Mouse (Mus musculus) midbrain, embryonic 10.5 days (tissue): Measurements from ENCODE around the gene Hpca. TPM values are rescaled to one million over a fixed set of nuclear protein-coding genes. Genes with fewer than 3 reads are reported as not detected.

Experiments used
- DNase-seq: peaks from one replicate; pipeline ENCODE4 v3.0.0-alpha.2; 2017; ENCODE audit warnings: low spot score
- H3K27ac ChIP-seq: fragments of 300-500 bp; sonication (generic); replicated peaks from 2 replicates; pipeline ENCODE4 v1.5.1; 2016; ENCODE audit warnings: mild to moderate bottlenecking
- H3K27me3 ChIP-seq: fragments of 300-500 bp; sonication (generic); 2 replicates; pipeline ENCODE4 v1.6.1; 2016; ENCODE audit warnings: low read depth, mild to moderate bottlenecking; ENCODE audit not compliant: poor library complexity, severe bottlenecking
- H3K36me3 ChIP-seq: fragments of 300-500 bp; sonication (generic); 2 replicates; pipeline ENCODE4 v1.6.1; 2016; ENCODE audit warnings: mild to moderate bottlenecking, moderate library complexity
- H3K4me1 ChIP-seq: fragments of 300-500 bp; sonication (generic); 2 replicates; pipeline ENCODE4 v1.6.1; 2016
- H3K4me3 ChIP-seq: fragments of 300-500 bp; sonication (generic); 2 replicates; pipeline ENCODE4 v1.5.1; 2016; ENCODE audit warnings: mild to moderate bottlenecking, moderate library complexity
- H3K9me3 ChIP-seq: fragments of 300-500 bp; sonication (generic); replicated peaks from 2 replicates; pipeline ENCODE4 v1.6.1; 2016; ENCODE audit warnings: mild to moderate bottlenecking
- WGBS: fragments of 180-500 bp; shearing (Covaris S2); methylation state at CpG from one replicate; pipeline ENCODE4 v1.1.7; 2016; 5-methylcytosine and 5-hydroxymethylcytosine counted together
- polyA plus RNA-seq: library from polyadenylated mRNA; unstranded; fragments of >200 nt; fragmentation: Nextera tagmentation; extraction: Ambion mirVana; gene quantifications from 2 replicates; pipeline ENCODE4 v1.2.1, GENCODE M21; 2016

The Hpca gene
- polyA plus RNA-seq, 1 experiment from 2014 or later = 1.4 TPM

DNA sequence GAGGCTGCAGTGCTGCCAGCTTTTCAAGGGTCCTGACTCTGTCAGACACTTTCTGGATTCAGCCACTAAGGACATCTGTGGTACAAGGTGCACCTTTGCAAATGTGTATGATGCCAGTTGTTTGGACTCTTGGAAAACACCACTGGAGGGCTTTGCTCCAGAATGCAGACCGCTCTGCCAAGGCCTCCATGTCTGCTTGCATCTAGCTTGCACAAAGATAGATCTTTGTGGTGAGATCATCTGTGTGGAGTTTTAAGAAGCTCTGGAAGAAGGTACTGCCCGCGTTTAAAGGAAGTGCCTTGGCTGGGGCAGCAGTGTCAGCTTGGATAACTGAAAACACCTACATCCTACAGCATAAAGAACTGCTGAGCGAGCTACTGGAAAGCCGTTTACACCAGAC lies 21.7 kb upstream of the Hpca start:
- no peaks in the 10 kb centered on the region for H3K9me3 ChIP-seq
- H3K36me3 ChIP-seq = peaks cover 16% of the 10 kb centered on the region
- H3K27ac ChIP-seq = no peak overlapping the region
- peaks cover 16% of the 10 kb centered on the region for H3K27me3 ChIP-seq
- 89% methylated on average over 5 of the region's 5 CpGs for WGBS
- peaks cover 15% of the 10 kb centered on the region for H3K4me1 ChIP-seq
- DNase-seq = no peak
- H3K4me3 ChIP-seq = no peak overlapping the region

DNA sequence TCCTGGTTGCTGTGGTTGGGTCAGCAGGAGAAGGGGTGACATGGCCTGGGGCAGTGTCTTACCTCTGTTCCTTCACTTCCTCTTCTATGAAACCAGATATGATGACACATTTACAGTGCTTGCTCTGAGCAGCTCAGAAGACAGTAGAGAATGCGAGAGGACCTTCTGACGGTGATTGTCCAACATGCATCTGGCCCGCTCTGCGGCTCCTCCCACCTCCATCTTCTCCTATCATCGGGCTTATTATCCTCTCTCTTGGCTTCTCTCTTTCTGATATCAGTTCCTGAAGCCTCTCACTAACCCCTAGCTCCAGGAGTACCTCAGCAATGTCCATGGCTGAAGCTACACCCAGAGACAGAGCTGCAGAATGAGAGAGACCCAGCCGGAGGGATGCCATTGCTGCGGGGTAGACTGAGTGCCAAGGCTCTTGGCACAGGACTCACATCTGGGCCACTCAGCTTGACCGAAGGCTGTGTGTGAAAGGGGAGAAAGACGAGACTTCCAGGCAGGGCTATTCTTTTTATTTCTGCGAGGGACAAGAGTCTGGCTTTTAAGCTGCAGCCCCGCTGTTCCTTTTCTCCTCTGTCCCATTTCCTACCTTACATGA lies 20.7 kb upstream of the Hpca start:
- 0 out of 2 replicates have a peak, but pooled peaks cover 10% of the 10 kb centered on the region for H3K36me3 ChIP-seq
- H3K4me3 ChIP-seq = no peak overlapping the region
- H3K27me3 ChIP-seq = peaks cover 26% of the 10 kb centered on the region
- 84% methylated on average over 11 of the region's 11 CpGs for WGBS
- no peaks in the 10 kb centered on the region for H3K9me3 ChIP-seq
- DNase-seq = no peak
- H3K27ac ChIP-seq = no peak overlapping the region
- peaks cover 17% of the 10 kb centered on the region for H3K4me1 ChIP-seq

DNA sequence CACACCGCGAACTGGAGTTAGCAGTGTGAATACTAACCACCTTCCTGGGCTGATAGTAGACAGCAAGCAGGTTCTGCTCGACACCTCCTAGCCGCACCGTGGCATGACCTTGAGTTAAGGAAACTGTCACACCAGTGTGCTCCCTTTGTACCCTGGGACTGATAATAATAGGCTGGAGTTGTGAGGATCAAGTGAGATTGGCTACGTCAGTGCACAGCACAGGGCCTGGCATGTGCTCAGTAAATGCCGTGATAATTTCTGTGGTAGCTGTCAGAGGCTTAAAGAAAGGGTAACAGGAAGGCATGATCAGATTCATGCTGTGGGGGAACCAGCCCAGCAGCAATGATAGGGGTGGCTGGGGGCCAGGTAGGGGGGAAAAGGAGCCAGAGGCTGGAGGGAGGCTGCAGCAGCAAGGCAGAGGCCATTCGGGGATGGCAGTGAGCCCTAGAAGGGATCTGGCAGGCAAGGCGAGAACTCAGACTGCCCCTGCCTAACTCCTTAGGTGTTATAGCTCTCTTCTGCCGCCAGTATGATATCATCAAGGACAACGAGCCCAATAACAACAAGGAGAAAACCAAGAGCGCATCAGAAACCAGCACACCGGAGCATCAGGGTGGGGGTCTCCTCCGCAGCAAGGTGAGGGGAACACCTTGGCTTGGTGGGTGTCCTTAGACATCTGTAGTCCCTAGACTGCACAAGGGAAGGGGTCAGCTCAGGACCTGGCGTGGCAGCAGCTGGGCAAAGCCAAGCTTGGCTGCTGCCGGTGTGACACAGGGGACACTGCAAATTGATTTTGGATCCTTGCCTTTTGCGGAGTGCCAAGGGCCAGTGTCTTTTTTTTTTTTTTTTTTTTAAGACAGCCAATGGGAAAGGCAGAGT lies 20.0 kb upstream of the Hpca start:
- WGBS = 87% methylated on average over 17 of the region's 17 CpGs
- Histone ChIP-seq H3K4me3 (no peak overlapping the region), H3K36me3 (0 out of 2 replicates have a peak, but pooled peaks cover 10% of the 10 kb centered on the region), H3K9me3 (no peaks in the 10 kb centered on the region), H3K27ac (no peak overlapping the region), H3K4me1 (peaks cover 24% of the 10 kb centered on the region), H3K27me3 (peaks cover 33% of the 10 kb centered on the region)
- DNase-seq = peak; percentile 10

GRCm38 (mm10) chr4:129140808-129141207 lies 19.0 kb upstream of the Hpca start:
- Histone ChIP-seq H3K4me3 (no peak overlapping the region), H3K27ac (no peak overlapping the region), H3K9me3 (no peaks in the 10 kb centered on the region), H3K36me3 (0 out of 2 replicates have a peak, but pooled peaks cover 10% of the 10 kb centered on the region), H3K27me3 (peaks cover 43% of the 10 kb centered on the region), H3K4me1 (peaks cover 29% of the 10 kb centered on the region)
- 81% methylated on average over 4 of the region's 4 CpGs for WGBS
- no peak for DNase-seq

DNA sequence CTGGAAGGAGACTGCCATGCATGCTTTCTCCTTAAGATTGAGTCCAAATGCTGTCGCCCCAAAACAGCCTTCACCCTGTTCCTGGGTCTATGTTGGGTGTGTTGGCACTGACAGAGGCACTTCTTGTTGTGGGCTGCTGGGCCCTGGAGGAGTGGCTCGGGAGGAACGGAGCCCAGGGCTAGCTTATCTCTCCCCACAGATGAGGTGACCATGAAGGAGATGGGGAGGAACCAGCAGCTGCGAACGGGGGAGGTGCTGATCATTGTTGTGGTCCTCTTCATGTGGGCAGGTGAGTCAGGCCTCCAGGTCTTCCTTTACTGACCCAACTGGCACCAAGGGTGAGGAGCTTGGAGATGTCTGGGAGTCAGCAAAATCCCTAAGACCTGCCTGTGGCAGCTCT lies 17.8 kb upstream of the Hpca start:
- no peak for DNase-seq
- no peaks in the 10 kb centered on the region for H3K9me3 ChIP-seq
- H3K4me3 ChIP-seq = 0 out of 2 replicates have a peak overlapping the region, but pooled peaks have one; percentile 2
- peaks cover 55% of the 10 kb centered on the region for H3K27me3 ChIP-seq
- 93% methylated on average over 5 of the region's 5 CpGs for WGBS
- H3K4me1 ChIP-seq = peaks cover 33% of the 10 kb centered on the region
- 0 out of 2 replicates have a peak, but pooled peaks cover 6% of the 10 kb centered on the region for H3K36me3 ChIP-seq
- no peak overlapping the region for H3K27ac ChIP-seq

GRCm38 (mm10) chr4:129137392-129138321 lies 15.8 kb upstream of the Hpca start:
- H3K27ac ChIP-seq = no peak overlapping the region; the same call in 1 of the 2 replicates
- peak overlapping the region; percentile 67 for H3K4me3 ChIP-seq
- H3K36me3 ChIP-seq = no peaks in the 10 kb centered on the region
- no peak for DNase-seq
- peaks cover 65% of the 10 kb centered on the region for H3K27me3 ChIP-seq
- WGBS = 46% methylated on average over 14 of the region's 14 CpGs
- H3K4me1 ChIP-seq = peaks cover 35% of the 10 kb centered on the region
- no peaks in the 10 kb centered on the region for H3K9me3 ChIP-seq

DNA sequence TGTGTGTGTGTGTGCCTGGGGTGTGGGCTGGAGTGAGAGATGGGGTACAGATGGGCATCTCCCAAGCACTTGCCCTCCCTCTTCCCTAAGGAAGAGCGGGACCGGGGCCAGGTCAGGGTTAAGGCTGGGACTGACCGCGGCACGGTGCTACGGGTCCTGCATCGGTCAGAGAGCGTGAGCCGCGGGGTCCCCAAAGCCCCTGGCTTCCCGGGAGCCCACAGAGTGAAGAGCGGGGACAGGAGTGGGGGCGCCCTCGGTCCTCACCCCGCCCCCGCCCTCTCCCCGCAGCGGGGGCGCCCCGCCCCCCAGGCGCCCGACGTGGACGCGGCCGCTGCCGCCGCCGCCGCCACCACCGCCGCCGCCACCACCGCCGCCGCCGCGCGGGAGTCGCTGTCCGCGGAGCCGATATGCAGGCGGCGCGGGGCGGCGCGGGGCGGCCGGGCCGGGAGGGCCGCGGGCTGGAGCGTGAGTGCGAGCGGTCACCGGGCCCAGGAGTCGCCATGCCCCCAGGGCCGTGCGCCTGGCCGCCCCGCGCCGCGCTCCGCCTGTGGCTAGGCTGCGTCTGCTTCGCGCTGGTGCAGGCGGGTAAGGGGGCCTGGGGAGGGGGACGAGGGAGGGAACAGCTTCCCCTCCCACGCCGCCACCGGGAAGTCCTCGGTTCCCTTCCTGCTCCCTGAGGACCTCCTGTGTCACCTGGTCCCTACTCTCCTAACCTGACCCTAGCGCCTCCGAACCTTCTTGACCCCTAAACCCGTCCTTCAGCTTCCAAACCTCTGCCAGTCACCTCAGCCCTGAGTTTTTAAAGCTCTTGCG lies 14.9 kb upstream of the Hpca start, which contains the start of gene Fndc5:
Fndc5 (plus strand) TSS at position 421 of the 813 bp plus-strand sequence.
- Histone ChIP-seq H3K27ac (peak within 1 kb of the TSS; percentile 76), H3K27me3 (peaks cover 72% of the 10 kb centered on the region)
- peak; percentile 50 for DNase-seq

DNA sequence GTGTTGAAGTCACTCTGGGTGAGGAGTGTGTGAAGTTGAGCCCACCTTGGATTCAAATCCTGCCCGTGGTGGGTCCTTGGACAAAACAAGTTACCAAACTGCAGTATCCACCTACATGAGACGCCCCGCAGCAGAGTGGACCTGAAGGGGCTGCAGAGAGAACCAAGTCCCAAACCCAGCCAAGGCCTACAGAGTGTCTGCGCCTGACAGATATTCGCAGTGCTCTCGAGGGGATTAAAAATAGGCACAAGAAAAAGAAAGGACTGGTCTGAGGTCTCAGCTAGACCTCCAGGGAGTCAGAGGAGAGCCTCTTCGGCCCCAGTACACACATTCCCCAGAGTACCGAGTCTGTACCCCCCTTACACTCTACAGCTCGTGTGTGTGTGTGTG lies 14.3 kb upstream of the Hpca start:
- WGBS = 35% methylated on average over 9 of the region's 9 CpGs
- Histone ChIP-seq H3K27me3 (peaks cover 78% of the 10 kb centered on the region), H3K36me3 (no peaks in the 10 kb centered on the region), H3K27ac (peak overlapping the region; percentile 76; the same call in 1 of the 2 replicates), H3K4me1 (peaks cover 36% of the 10 kb centered on the region), H3K9me3 (no peaks in the 10 kb centered on the region), H3K4me3 (peak overlapping the region; percentile 67)
- DNase-seq = no peak

More for the DNA sequence above, 14.9 kb upstream of the Hpca start, which contains the start of gene Fndc5:
- WGBS = under 1% methylated on average over 38 of the region's 80 CpGs
- H3K36me3 ChIP-seq = no peaks in the 10 kb centered on the region
- H3K4me3 ChIP-seq = peak within 1 kb of the TSS; percentile 67
- peaks cover 35% of the 10 kb centered on the region for H3K4me1 ChIP-seq
- no peaks in the 10 kb centered on the region for H3K9me3 ChIP-seq

DNA sequence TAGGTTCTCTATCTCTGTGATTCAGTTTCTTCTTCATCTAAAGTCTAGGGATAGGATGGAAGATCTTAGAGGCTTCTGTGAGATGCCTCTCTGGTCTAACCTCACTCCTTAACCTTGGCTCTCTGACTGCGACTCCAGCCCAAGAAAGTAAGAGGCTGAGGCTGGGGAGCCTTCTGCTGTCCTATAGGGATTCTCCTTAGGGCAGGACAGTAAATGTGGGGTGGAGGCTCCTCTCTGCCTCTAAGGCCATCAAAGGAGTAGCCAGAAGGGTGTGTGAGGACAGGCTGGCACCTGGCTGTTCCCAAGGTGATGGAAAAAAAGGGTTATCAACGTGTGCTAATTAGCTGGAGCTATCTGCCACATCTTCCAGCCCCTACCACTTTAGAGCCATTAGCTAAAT lies 13.8 kb upstream of the Hpca start:
- H3K4me1 ChIP-seq = peaks cover 42% of the 10 kb centered on the region
- no peaks in the 10 kb centered on the region for H3K9me3 ChIP-seq
- no peak overlapping the region for H3K4me3 ChIP-seq
- no peaks in the 10 kb centered on the region for H3K36me3 ChIP-seq
- H3K27ac ChIP-seq = no peak overlapping the region
- 67% methylated on average over 2 of the region's 2 CpGs for WGBS
- H3K27me3 ChIP-seq = peaks cover 84% of the 10 kb centered on the region
- no peak for DNase-seq

GRCm38 (mm10) chr4:129134799-129135585 lies 13.2 kb upstream of the Hpca start:
- Histone ChIP-seq H3K9me3 (no peaks in the 10 kb centered on the region), H3K27me3 (peaks cover 88% of the 10 kb centered on the region), H3K36me3 (no peaks in the 10 kb centered on the region), H3K4me1 (peaks cover 44% of the 10 kb centered on the region), H3K4me3 (peak overlapping the region; percentile 30), H3K27ac (0 out of 2 replicates have a peak overlapping the region, but pooled peaks have one; percentile 69)
- DNase-seq = peak; percentile 89
- 9% methylated on average over 15 of the region's 15 CpGs for WGBS

DNA sequence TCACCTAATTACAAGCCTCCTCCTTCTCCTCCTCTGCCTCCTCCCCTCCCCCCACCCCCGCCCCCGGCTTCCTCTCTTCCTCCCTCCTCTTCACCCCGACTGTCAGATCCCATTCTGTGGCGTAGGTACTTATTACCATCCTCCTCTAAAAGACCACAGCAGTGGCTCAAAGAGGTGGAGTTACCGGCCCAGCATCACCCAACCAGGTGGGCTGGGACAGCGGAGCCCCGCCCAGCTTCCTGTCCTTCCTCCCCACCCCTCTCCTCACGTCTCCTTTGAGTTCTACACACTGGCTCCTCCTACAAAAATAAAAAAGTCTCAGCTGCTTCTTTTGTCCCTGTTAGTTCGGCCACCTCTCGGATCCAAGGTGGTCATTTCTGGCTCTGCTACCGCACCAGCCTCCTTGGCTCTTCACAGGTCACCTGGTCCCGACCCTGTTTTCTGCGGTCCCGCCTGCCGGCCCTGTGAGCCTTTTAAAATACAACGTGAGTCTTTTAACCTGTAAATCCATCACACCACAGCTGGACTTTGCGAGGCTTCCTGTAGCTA lies 9.0 kb upstream of the Hpca start:
- H3K4me3 ChIP-seq = peak overlapping the region; percentile 30
- H3K9me3 ChIP-seq = no peaks in the 10 kb centered on the region
- H3K27ac ChIP-seq = 0 out of 2 replicates have a peak overlapping the region, but pooled peaks have one; percentile 28
- 5% methylated on average over 17 of the region's 17 CpGs for WGBS
- DNase-seq = no peak
- no peaks in the 10 kb centered on the region for H3K36me3 ChIP-seq
- peaks cover 68% of the 10 kb centered on the region for H3K27me3 ChIP-seq
- H3K4me1 ChIP-seq = peaks cover 47% of the 10 kb centered on the region
